Mouse (Mus musculus): ENCODE measurements at regions not wholly inside any gene's neighbourhood (a gene's known extent, or its start where the extent isn't known, plus 50 kb on each side); places are given as distances from the start of the nearest gene placed in this dataset.
A peak's percentile ranks its signal among the peaks of the same experiment; 100 is the strongest.

DNA sequence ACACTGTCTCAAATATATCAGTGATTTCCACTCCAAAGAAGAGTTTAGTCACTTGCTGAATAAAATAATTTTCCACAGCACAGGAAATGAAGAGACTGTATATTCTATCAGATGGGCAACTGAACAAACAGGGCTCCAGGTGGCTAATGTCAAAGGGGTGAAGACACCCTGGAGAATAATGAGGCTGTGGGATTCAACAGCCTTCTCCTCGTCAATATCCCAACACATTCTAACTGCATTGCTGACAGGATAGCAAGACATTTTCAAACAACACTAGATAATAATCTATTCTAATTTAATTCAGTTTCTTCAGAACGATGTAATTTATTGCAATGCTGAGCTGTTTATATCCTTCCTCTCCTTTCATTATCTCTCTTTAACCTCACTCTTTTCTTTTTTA lies 134.4 kb upstream of the Klhl13 start:
- DNase-seq (ENCODE audit: extremely low spot score in 1 of 2, low spot score in 1 of 2) = no peak

DNA sequence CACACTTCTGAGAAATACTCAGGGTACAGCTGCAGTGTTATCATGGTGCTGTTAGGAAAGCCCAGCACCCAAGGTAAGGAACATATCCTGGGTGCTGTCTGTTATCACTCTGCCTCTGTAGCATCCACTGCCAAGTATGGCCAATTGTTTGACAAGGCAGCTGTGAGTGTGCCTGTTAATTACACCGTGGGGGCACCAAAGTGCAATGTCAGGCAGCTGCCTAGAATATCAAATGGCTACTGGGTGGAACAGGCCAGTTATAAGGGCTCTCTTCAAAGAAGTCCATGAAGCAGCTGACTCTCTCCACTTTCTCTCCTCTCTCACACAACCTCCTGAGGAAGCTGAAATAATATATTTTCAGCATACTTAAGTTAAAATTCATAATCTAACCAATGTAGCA lies 130.3 kb upstream of the Klhl13 start:
- DNase-seq (ENCODE audit: extremely low spot score in 1 of 2, low spot score in 1 of 2) = no peak

DNA sequence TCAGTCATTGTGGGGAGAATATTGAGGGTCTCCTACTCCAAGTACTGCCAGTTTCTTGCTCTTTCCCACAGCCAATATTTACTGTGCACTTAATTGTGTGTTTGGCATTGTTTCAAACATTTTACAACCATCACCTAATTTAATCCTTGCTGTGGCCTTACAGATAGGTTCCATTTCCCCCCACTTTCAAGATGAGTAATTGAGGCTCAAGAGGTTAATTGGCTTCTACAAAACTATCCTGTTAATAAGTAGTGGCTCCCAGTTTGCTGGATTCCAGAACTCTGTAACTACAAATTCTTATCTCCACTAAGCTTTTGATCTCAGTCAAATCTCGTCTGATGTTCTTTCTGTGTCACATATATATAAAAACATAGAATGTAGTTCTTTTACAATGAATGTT lies 112.0 kb upstream of the Klhl13 start:
- DNase-seq (ENCODE audit: extremely low spot score in 1 of 2, low spot score in 1 of 2) = no peak

DNA sequence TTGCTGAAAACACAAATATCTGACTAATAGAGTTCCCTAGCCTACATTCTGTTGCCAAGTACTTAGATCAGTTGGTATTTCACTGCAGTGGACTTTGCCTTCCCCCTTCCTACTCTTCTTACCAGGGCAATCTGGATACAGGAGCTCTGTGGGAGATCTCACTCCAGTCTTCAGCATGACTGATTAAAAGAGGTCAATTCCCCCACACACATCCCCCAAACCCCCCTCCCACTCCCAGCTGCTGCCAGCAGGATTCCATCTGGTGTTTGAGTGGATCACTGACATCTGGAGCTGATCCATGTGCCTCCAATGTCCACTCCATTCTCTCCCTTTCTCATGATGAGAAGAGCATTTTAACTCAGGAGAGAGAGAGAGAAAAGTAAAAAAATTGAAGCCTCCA lies 101.1 kb upstream of the Klhl13 start:
- no peak for DNase-seq (ENCODE audit: extremely low spot score in 1 of 2, low spot score in 1 of 2)

DNA sequence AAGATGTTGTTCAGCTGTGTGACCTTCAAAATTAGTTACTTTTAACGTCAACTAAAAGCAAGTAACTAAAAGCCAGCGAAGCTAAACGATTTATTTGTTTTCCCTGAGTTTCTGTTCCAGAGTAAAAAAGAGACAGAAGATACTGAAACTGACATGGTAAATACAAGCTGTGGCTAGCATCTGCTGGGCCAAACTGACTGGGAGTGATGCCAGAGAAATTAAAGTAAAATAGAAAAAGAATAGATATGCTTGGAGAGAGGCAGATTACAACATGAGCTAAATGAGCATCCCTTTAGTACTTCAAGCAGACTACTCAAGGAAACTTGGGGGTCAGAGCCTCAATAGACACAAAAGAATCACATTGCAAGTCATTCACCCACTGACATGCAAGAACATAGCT lies 88.7 kb upstream of the Klhl13 start:
- DNase-seq (ENCODE audit: extremely low spot score in 1 of 2, low spot score in 1 of 2) = peak in 1 of 2 experiments; percentile 4

DNA sequence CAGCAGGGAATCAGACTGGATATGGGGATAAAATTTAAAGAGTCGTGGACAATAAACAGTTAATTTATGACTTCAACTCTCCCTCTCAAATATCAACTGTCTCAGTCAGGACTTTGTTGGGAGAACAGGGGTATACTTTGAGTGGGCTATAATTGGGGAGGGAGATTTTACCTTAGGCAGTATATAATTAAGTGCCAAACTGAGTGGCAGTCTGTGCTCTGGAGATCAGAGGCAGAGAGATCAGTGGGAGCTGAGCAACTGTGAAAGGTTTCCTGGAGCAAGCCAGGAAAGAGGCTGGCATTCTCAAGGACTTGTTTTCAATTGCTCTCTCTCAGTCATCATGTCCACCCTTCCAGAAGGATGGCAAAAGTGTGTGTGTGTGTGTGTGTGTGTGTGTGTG lies 57.9 kb upstream of the Klhl13 start:
- DNase-seq (ENCODE audit: extremely low spot score in 1 of 2, low spot score in 1 of 2) = no peak

DNA sequence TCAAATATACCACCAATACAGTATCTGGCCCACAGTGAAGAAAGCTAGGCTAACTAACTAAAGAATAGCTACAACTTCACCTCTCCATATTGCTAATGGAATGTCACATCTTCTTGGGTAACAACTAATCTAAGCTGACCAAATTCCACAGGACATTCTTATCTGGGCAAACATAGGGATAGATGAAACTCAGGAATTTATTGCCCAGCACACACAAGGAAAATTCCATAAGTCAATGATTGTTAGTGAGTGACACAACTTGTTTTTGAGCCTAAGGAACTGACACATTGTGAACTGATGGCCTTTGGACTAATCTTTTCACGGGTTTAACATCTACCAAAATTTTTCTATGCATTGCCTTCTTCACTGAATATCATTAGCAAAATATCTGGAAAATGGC lies 52.6 kb upstream of the Klhl13 start:
- DNase-seq (ENCODE audit: extremely low spot score in 1 of 2, low spot score in 1 of 2) = no peak

All from layer of hippocampus, postnatal 25 days (tissue).